Mouse (Mus musculus) cerebellum, adult 2 months (tissue): ENCODE measurements around the gene Zfp14.

Experiments
- CTCF ChIP-seq: fragments of 200-500 bp; IDR thresholded peaks from 2 replicates; pipeline ENCODE4 v1.5.1; 2011; ENCODE audit warnings: low read depth, mild to moderate bottlenecking, control low read depth, low read length, moderate library complexity, borderline replicate concordance; ENCODE audit not compliant: insufficient read depth
- POLR2A ChIP-seq: fragments of 200-500 bp; IDR thresholded peaks from 2 replicates; pipeline ENCODE4 v1.6.1; 2011; ENCODE audit warnings: low read length, control low read depth, borderline replicate concordance; ENCODE audit not compliant: insufficient read depth

- no peak for TF ChIP-seq CTCF
- no peak for TF ChIP-seq POLR2A
Observed at GRCm38 (mm10) chr7:30027331-30027730, 23.8 kb downstream of the Zfp14 start.
